Mouse (Mus musculus): Measurements from ENCODE around the gene 0610010F05Rik. TPM values are rescaled to one million over a fixed set of nuclear protein-coding genes. Genes with fewer than 3 reads are reported as not detected.

0610010F05Rik gene
- total RNA-seq (2014; fragmentation: Nextera tagmentation) (14.9 and 18.4 TPM in 2 replicates), total RNA-seq (2017) (46.4 and 53.7 TPM in 2 replicates)

DNA sequence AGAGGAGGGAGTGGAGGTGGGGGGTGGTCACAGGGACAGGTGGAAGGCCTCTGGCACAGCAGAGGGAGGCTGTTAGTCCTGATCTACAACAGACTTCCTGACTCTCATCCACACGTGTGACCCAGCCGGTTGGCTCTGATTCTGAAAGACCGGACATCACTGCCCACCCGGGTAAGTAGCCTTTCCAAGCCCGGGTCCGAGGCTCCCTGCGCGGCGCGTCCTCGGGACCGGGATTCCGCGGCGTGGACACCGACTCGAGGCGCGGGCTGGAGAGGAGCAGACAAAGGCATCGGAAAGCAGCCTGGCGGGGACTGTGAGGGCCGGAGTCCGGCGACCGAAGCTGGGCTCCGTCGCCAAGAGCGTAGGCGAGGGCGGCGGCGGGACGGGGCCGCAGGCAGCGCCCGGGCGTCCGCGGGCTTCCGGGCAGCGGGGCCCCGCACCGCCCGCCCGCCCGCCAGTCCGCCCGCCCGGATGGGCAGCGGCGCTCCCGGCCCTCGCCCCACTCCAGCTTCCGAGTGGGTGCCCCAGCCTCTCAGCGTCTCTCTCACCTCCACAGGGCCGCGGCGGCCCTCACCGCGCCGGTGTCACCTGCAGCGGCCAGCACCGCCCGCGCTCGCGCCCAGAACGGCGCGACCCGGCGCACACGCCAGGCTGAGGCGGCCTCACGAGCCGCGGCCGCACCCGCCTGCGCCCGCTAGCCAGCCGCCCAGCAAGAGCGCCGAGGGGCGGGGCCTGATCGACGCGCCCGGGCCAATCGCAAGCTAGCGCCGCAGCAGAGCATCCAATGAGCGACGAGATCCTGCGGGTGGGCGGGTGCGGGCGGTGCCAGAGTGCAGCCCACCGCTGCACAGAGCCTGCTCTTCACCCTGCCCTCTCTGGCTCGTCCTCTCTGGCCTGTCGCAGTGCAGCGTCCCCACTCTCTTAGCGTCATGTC, at the start of gene 0610010F05Rik:
Gene 0610010F05Rik, minus strand, starts transcription at position 695 of the 934 bp plus-strand sequence.
- ATAC-seq (replicated peaks; ENCODE audit: low FRiP score, low TSS enrichment, poor library complexity, severe bottlenecking): peak; percentile 99

DNA sequence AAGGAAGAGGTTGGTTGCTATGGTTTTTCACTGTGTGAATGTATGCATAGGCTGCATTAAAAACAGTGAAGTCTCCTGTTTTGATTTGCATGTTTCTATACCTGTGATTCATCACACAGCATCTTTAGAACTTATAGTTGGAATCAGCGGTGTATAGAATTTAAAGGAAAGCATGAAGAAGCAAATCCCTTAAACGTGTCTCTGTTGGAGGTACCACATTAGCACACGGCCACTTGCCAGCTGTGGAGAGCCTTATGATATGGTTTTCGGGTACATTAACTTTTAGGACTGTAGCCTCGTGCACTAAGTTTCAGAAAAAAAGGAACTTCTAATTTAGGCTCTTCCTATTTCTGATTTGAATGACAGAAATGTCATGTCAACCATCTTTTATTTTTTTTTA, 49.1 kb upstream of the 0610010F05Rik start:
- ATAC-seq (replicated peaks; ENCODE audit: low FRiP score, low TSS enrichment, poor library complexity, severe bottlenecking): no peak

DNA sequence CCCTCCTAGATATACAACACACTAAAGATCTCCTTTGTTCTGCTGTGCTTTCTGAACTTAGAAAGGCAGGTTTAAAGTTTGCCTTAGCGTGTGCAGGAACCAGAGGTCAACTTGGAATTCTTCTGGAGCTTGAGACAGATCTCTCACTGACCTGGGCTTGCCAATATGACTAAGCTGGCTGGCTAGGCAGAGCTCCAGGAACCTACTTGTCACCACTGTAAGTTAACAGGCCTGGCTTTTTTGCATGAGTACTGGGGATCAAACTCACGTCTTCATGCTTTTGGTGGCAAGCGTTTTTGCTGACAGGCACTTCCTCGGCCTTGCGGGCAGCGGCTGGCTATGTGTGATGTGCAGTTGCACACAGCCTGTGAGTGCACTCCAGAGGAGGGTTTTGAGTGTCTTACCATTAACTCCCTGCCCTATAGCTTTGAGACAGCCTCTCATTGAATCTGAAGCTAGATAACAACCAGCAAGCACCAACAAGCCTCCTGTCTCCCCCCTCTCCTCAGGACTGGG, 47.1 kb upstream of the 0610010F05Rik start:
- ATAC-seq (replicated peaks; ENCODE audit: low FRiP score, low TSS enrichment, poor library complexity, severe bottlenecking): no peak

DNA sequence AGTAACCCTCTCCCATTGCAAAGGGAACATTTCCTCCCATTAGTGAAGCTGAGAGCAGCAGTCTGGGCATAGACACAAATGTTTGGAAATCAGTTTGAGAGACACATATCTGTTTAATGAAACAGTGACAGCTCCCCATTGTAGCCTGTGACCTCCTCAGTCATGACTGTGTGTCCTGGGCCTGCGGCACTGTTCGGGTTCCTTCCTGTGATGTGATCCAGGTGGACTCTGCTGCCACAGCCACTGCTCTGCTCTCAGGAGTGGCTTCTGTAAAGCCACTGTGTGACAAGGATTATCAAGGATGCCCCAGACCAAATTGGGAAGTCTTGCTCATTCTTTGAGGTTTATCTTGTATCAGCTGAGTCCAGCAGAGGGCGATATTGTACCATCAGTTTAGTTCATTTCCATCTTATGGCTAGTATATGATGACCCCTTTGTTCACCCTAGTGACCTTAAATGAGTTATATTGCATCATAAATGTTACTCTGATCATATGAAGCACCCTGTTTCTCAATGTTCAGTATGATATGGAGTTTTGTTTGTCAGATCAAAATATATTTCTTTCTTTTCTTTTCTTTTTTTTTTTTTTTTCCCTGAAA, 45.7 kb upstream of the 0610010F05Rik start:
- ATAC-seq (replicated peaks; ENCODE audit: low FRiP score, low TSS enrichment, poor library complexity, severe bottlenecking): peak; percentile 86

DNA sequence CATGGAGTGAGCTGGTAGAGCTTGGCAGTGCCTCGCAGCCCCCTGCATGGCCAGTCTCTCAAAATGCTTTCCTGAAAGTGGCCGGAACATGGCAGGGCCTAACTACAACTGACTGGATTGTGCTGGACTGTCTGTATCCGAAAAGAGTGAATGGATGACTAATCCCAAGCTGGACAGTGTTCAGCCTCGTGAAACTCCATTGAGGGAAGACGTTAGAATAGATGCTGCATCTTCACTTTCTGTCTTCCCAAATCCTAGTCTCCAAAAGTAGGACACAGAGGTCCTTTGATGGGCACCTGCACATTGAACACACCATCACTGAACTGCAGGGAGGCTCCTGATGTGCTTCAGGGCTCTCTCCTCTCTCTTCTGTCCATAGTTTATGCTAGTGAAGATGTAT, 42.7 kb upstream of the 0610010F05Rik start:
- no peak for ATAC-seq (replicated peaks; ENCODE audit: low FRiP score, low TSS enrichment, poor library complexity, severe bottlenecking)

DNA sequence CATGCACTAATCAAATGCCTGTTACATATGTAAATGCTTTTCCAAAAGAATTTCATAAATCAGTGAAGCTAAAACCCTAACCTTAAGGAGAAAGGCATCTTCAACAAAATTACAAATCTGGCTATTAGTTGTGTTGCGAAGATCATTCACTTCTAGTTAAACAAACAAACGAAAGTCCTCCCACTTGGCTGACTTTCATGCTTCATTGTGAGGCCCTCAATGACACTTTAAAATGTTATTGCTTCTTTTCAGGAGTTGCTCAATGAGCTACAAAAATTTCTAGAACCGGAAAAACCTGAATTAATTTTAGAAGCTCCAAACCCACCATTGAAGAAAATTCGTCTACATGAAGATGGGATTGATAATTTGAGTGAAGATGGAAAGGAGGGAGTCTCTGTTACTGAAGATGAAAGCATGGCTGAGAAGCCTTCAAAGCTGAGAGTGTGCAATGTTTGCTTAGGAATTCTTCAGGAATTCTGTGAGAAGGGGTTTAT, 38.9 kb upstream of the 0610010F05Rik start:
- no peak for ATAC-seq (replicated peaks; ENCODE audit: low FRiP score, low TSS enrichment, poor library complexity, severe bottlenecking)

DNA sequence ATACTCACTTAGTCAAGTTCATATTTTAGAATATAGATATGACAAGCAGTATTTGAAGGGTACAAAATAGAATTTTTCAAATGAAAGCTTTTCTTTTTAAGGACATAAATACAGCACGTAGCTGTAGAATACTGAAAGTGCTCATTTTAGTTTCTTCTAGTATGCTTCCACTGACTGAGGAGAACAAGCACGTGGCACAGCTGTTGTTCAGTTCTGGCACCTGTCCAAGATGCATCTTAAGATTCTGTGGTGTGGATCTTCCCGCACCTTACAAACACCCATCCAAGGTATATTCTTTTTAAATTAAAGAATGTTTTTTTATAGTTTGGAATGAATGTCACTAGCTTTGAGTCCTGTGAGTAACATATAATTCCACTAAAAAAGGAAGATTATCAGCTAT, 33.7 kb upstream of the 0610010F05Rik start:
- ATAC-seq (replicated peaks; ENCODE audit: low FRiP score, low TSS enrichment, poor library complexity, severe bottlenecking): peak; percentile 42; the same call in 1 of the 2 replicates

DNA sequence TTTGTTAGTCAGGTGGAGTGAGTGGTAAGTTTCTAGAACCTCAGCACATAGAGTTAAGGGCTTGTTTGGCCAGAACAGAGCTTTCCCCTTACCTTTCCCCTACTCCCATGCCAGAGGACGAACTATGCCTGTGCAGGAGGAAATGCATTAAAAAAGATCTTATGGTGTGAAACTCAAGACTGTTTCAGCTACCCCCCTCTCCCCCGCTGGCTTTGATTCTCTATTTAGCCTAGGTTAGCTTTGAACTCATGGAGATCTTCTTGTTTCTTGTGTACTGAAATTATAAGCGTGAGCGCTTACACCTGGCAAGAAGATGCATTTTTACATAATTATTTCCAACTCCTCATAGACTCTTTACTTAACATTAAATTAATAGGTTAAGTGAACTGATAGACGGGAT, 33.1 kb upstream of the 0610010F05Rik start:
- ATAC-seq (replicated peaks; ENCODE audit: low FRiP score, low TSS enrichment, poor library complexity, severe bottlenecking): no peak

DNA sequence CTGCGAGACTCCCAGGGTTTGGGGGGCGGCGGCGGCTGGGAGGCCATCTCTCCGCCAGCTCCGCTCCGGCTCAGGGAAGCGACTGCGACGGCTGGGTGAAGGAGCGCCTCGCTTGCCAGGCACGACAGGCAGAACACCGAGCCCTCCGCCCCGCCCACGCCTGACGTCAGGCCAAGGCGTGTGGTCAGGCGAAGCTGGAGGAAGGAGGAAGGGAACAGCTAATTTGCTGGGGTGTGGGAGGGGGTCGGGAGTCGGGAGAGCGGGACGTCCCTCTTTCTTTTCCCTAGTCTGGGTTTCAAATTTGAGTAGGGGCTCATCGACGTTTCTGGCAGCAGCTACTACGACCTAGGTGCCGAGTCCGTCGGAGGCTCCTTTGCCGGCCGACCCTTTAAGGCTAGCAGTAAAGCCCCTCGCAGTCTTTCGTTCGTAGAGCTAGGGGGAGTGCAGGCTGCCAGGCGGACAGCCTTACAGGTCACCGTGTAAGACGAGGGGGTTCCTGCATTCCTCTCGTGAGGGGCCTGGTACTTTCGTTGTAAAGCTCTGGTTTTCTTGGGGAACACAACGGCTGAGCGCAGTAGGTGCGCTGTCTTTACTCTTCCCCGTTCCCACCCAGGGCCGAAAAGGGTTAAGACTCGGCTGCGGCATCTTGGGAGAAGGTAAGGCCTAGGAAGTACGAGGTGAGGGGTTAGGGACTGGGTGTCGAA, 32.5 kb upstream of the 0610010F05Rik start, which contains the start of gene Pex13:
Gene Pex13, minus strand, starts transcription at position 162 of the 704 bp plus-strand sequence.
- peak; percentile 95 for ATAC-seq (replicated peaks; ENCODE audit: low FRiP score, low TSS enrichment, poor library complexity, severe bottlenecking)

DNA sequence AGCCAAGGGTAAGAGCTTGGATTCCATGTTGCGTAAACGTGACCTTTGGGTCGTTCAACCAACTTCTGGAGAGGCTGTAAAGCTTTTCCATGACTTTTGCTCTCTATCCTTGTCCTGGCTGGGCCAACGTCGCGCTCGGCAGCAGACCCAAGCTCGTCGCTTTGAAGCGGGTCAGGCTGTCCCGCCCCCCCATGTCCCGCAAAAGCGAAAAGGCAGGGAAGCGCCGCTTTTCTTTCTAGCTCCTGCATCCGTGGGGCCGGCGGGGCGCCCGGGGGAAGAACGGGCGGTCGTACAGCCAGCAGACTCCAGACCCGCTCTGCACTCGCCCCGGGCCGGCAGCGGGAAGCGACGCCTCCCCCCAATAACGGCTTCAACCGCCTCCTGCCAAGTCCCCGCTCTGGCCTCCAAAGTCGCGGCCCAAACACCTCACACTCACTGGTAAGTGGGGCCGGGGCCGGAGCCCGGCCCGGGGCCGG, 31.9 kb upstream of the 0610010F05Rik start, which contains the start of gene Pus10:
Gene Pus10, plus strand, starts transcription at position 364 of the 476 bp plus-strand sequence.
- peak; percentile 31 for ATAC-seq (replicated peaks; ENCODE audit: low FRiP score, low TSS enrichment, poor library complexity, severe bottlenecking)

DNA sequence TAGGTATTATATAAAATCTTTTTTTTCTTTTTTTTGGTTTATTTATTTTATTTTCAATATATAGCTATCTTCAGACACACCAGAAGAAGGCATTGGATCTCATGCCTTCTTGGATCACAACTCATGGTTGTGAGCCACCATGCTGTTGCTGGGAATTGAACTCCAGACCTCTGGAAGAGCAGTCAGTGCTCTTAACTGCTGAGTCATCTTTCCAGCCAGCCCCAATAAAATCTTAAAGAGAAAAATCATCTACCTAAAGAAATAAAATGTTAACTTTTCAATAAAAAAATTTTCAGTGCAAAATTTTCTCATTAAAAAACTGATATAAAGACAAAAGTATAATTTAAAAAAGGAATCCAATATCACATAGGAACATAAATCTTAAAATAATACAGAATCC, 30.8 kb upstream of the 0610010F05Rik start:
- no peak for ATAC-seq (replicated peaks; ENCODE audit: low FRiP score, low TSS enrichment, poor library complexity, severe bottlenecking)

DNA sequence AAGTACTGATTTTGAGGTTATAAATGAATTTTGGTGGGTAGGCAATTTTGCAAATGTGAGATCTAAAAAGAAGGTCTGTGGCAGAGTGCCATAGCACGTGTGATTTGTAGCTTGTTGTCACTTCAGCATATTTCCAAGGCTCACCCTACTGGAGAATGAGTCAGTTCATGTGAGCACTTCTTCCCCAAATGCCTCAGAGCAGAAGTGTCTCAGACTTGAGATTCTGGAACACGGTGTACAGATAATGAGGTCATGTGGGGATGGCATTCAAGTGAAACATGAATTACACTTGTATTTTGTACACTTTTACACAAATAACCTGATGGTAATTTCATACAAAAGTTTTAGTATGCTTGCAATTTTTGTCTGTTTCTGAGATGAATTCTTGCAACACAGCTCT, 24.4 kb upstream of the 0610010F05Rik start:
- no peak for ATAC-seq (replicated peaks; ENCODE audit: low FRiP score, low TSS enrichment, poor library complexity, severe bottlenecking)

DNA sequence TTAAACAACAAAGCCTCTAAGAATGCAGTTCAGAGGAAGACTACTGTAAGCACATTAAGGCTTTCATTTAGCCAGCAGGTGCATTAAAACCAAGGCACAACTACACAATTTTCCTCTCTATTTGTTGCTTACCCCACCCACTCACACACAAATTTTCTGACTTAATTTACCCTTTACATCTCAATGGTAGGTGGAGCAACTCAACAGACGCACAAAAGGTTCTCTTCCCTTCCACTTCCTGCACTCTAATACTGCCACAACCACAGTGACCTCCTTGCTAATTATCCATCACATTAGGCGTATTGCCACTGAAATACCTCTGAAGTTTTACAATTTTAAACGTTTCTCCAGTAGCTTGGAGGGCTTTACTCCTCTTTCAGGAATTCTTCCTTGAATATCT, 20.2 kb upstream of the 0610010F05Rik start:
- no peak for ATAC-seq (replicated peaks; ENCODE audit: low FRiP score, low TSS enrichment, poor library complexity, severe bottlenecking)

DNA sequence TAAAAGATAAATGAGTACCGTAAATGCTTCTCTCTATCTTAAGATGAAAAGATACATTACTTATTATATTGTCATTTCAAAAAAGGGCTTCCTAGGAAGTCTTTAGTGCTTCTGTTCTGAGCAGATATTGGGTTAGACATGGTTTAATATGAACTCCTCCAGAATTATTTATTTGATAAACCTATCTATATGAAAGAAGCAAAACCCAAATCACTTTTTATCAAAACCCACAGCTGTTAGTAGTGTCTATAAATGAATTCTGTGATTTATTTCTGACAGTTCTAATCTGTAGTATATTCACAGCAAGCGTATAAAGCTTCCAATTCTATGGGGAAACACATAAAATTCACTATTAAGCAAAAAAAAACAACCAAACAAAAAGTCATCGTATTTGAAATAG, 14.4 kb upstream of the 0610010F05Rik start:
- ATAC-seq (replicated peaks; ENCODE audit: low FRiP score, low TSS enrichment, poor library complexity, severe bottlenecking): no peak

DNA sequence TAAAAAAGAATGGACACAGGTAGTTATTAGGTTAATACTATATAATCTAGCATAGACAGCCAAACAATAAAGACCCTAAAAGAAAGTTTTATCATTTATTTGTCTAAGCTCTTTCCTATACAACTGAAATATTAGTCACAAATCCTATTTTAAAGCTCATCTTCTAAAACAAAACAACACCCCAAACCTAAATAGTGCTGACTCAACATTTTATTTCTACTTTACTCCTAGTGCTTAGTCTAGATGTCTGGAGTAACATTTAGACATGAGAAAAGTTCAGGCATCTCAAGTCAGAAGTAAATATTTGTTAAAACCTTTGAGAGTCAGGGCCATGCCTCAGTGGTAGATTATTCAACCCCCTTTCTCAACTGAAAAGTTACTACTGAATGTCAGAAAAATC, 14.0 kb upstream of the 0610010F05Rik start:
- no peak for ATAC-seq (replicated peaks; ENCODE audit: low FRiP score, low TSS enrichment, poor library complexity, severe bottlenecking)

DNA sequence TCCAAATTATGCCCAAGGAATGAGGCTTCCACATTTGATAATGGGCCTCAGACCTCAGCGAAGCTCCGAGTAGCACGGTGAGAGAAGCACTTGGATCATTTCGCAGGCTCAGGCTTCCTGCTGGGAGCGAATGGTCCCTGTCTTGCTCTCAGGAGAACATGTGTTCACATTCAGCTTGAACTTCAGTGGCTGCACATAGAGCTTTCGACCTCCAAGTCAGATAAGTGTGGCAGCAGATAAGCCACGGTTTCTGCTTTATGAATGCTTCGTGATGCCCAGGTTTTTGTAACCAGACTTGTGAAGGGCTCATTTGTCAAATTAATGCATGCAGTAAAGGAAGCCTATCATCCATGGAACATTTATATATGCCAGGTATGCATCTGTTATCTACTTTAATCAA, 1.1 kb upstream of the 0610010F05Rik start:
- no peak for ATAC-seq (replicated peaks; ENCODE audit: low FRiP score, low TSS enrichment, poor library complexity, severe bottlenecking)

DNA sequence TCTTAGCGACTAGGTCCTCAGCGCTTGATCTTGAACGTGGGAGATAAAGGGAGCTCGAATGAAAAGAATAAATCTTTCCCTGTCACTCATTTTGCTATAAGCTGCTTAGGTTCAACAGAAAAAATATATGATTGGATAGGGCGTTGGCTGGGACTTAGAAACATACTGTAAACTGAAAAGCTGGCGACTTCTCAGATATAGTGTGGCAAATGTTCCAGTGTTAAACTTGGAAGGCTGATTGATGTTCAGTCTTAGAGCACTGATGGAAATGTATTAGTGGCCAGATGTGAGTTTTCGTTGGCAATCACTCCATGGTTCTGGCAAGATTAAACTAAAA, 408 bp upstream of the 0610010F05Rik start:
- no peak; the same call in 1 of the 2 replicates for ATAC-seq (replicated peaks; ENCODE audit: low FRiP score, low TSS enrichment, poor library complexity, severe bottlenecking)

DNA sequence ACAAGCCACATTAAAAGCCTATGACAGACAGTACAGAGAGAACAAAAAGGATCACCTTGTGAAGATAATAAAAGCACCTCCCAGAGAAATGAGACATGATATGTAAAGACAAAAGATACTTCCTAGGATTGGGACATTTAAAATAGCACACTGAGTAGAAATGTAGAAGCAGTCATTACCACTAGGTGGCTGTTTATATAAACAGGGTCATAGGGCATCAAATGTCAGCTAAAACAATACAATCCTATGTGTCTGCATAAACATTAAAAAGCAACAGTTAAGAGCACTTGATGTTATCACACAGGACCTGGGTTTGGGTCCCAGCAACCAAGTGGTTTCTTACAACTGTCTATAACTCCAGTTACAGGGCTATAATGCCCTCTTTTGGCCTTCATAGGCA, 2.8 kb downstream of the 0610010F05Rik start:
- ATAC-seq (replicated peaks; ENCODE audit: low FRiP score, low TSS enrichment, poor library complexity, severe bottlenecking): no peak

DNA sequence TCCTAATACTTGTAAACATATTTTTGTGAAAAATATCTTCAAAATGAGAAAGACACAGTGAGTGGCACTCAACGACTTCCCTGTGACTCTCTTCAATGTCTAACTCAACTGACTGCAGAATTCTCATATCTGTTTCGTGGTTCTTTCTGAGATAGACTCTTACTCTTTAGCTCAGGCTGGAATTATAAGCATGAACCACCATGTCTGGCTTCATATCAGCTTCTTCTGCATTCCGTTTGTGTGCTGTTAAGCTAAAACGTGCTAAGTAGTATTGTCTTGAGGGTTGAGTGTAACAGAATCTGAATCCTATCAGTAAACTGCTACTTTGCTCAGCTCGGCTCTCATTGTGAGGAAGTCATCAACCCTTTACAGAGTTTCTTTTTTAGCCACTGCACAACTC, 14.4 kb downstream of the 0610010F05Rik start:
- ATAC-seq (replicated peaks; ENCODE audit: low FRiP score, low TSS enrichment, poor library complexity, severe bottlenecking): 0 out of 2 replicates have a peak, but pooled peaks have one; percentile 22

Measured in megakaryocyte-erythroid progenitor cell, adult 5-6 weeks (primary cell).